Mouse (Mus musculus) limb, embryonic 10.5 days (tissue): Measurements from ENCODE around the gene Srf. TPM values are rescaled to one million over a fixed set of nuclear protein-coding genes. Genes with fewer than 3 reads are reported as not detected.

ENCODE experiments used
- DNase-seq: peaks from one replicate; pipeline ENCODE4 v3.0.0-alpha.2; 2017; ENCODE audit warnings: low spot score
- H3K27ac ChIP-seq: fragments of 300-500 bp; sonication (generic); 2 replicates; pipeline ENCODE4 v1.5.1; 2016; ENCODE audit warnings: mild to moderate bottlenecking
- H3K27me3 ChIP-seq: fragments of 300-500 bp; sonication (generic); 2 replicates; pipeline ENCODE4 v1.6.1; 2016; ENCODE audit warnings: low read depth, mild to moderate bottlenecking; ENCODE audit not compliant: poor library complexity, severe bottlenecking
- H3K36me3 ChIP-seq: fragments of 300-500 bp; sonication (generic); 2 replicates; pipeline ENCODE4 v1.6.1; 2016; ENCODE audit warnings: mild to moderate bottlenecking, moderate library complexity
- H3K4me1 ChIP-seq: fragments of 300-500 bp; sonication (generic); 2 replicates; pipeline ENCODE4 v1.6.1; 2016
- H3K4me3 ChIP-seq: fragments of 300-500 bp; sonication (generic); 2 replicates; pipeline ENCODE4 v1.5.1; 2016; ENCODE audit warnings: mild to moderate bottlenecking, moderate library complexity
- H3K9me3 ChIP-seq: fragments of 300-500 bp; sonication (generic); replicated peaks from 2 replicates; pipeline ENCODE4 v1.6.1; 2016; ENCODE audit warnings: mild to moderate bottlenecking
- WGBS: fragments of 180-500 bp; shearing (Covaris S2); methylation state at CpG from one replicate; pipeline ENCODE4 v1.1.7; 2016; 5-methylcytosine and 5-hydroxymethylcytosine counted together
- polyA plus RNA-seq: library from polyadenylated mRNA; unstranded; fragments of >200 nt; fragmentation: Nextera tagmentation; extraction: Ambion mirVana; gene quantifications from 2 replicates; pipeline ENCODE4 v1.2.1, GENCODE M21; 2016

Srf gene
- polyA plus RNA-seq, 1 experiment from 2014 or later: 8.3 TPM

DNA sequence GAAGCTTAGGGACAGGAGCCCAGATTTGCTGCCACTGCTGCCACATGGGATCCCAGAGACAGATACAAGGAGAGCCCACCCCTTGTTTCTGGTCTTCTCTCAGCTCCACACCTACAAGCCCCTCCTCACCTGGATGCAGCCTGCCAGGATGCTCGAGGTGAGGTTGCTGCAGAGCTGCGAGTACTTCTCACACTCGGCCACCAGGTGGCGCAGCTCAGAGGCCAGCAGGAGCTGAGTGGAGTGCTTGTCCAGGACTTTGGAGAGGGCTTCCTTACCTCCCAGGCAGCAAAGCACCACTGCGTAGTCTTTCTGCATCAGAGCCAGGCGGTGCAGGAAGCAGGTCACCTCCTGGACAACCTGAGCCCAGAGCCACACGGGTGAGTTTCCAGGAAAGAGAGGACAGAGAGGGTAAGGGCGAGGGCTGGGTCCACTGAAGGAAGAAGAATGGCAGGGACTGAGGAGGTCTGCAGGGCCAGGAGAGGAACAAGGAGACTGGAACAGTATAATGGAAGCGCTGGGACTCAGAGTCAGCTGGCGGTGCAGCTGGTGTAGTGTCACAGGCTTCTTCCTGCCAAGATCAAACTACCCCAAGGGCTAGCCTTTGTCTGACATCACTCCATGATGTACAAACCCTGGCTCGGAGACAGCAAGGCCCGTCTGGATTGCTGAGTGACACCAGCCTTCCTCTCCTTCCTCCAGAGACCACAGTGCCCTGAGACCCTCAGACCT, 30.2 kb downstream of the Srf start:
- Histone ChIP-seq H3K4me1 (peaks cover 16% of the 10 kb centered on the region), H3K27ac (no peak overlapping the region), H3K36me3 (no peaks in the 10 kb centered on the region), H3K27me3 (peaks cover 26% of the 10 kb centered on the region), H3K4me3 (no peak overlapping the region), H3K9me3 (no peaks in the 10 kb centered on the region)
- WGBS: 44% methylated on average over 12 of the region's 12 CpGs
- DNase-seq: peak; percentile 93

DNA sequence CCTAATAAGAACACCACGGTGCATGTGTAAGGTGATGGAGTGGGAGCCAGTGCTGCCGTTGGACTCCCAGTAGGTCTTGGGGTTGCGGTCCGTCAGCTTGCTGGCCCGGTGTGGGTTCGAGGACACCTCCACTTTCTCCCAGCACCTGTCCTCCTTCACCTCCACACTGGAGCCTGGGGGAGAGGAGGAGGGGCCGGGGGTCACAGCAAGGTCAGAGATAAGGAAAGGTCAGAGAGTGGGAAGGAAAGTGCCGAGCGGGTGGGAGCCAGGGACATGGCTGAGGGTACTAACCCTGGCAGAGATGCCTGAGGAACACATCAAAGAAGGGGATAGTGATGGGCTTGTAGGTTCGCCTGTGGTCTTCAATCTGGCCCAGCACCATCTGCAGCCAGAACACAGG, 30.9 kb downstream of the Srf start:
- H3K4me1 ChIP-seq: peaks cover 23% of the 10 kb centered on the region
- no peak for DNase-seq
- WGBS: 78% methylated on average over 10 of the region's 10 CpGs
- H3K27ac ChIP-seq: no peak overlapping the region
- H3K9me3 ChIP-seq: no peaks in the 10 kb centered on the region
- no peak overlapping the region for H3K4me3 ChIP-seq
- no peaks in the 10 kb centered on the region for H3K36me3 ChIP-seq
- peaks cover 33% of the 10 kb centered on the region for H3K27me3 ChIP-seq

DNA sequence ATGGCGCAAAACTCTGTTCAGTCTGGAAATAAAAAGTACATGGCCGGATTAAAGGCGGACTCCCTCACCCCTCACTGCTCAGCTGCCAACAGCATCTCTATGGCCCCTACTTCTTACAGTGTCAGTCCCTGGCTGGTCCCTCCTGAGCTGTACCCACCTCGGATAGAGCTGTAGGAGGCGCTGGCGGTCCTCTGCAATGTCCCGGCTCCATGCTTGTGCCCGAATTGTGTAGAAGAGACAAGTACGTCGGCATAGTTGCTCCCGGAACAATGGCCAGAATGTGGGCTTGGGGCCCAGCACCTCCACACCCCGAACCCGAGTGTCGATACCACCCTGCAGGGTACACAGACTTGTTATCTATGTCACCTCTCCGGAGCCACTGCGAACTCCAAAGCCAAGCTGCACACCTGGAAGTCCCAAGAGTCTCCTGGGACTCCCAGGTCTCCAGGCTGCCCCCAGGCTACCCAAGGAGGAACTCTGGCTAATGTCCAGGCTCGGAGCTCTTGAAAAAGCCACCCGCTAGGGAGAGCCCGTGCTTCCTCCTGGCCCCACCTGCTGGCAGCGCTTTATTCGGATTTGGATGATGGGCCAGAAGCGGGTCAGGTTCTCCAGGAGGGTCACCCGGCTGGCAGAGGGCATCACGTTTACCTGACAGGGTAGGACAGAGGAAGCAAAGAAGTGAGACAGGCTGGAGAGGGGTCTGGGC, 33.9 kb downstream of the Srf start:
- Histone ChIP-seq H3K27me3 (peaks cover 46% of the 10 kb centered on the region), H3K27ac (no peak overlapping the region), H3K4me1 (peaks cover 29% of the 10 kb centered on the region), H3K9me3 (no peaks in the 10 kb centered on the region), H3K36me3 (no peaks in the 10 kb centered on the region), H3K4me3 (no peak overlapping the region)
- DNase-seq: no peak
- WGBS: 36% methylated on average over 24 of the region's 24 CpGs

DNA sequence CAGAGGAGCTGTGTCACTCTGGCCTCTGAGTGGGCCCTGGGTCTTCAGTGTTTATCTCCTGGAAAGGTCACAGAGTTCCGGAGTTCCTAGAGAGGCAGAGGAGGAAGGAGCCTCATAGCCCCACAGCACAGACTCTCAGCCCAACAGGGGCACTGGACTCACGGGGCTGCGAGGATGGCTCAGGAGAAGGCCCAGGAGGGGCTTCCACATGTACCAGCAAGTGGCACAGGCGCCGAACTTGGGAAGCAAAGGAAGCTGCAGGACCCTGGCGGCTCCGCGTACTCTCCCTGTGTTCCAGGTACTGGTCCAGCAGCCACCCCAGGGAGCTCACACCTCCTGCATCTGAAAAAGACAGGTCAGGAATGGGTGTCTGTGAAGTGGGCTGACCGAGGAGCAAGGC, 34.8 kb downstream of the Srf start:
- peak overlapping the region; percentile 41; the same call in 1 of the 2 replicates for H3K4me3 ChIP-seq
- peaks cover 46% of the 10 kb centered on the region for H3K27me3 ChIP-seq
- H3K36me3 ChIP-seq: no peaks in the 10 kb centered on the region
- peaks cover 25% of the 10 kb centered on the region for H3K4me1 ChIP-seq
- 78% methylated on average over 9 of the region's 9 CpGs for WGBS
- no peaks in the 10 kb centered on the region for H3K9me3 ChIP-seq
- no peak for DNase-seq
- peak overlapping the region; percentile 59; the same call in 1 of the 2 replicates for H3K27ac ChIP-seq

DNA sequence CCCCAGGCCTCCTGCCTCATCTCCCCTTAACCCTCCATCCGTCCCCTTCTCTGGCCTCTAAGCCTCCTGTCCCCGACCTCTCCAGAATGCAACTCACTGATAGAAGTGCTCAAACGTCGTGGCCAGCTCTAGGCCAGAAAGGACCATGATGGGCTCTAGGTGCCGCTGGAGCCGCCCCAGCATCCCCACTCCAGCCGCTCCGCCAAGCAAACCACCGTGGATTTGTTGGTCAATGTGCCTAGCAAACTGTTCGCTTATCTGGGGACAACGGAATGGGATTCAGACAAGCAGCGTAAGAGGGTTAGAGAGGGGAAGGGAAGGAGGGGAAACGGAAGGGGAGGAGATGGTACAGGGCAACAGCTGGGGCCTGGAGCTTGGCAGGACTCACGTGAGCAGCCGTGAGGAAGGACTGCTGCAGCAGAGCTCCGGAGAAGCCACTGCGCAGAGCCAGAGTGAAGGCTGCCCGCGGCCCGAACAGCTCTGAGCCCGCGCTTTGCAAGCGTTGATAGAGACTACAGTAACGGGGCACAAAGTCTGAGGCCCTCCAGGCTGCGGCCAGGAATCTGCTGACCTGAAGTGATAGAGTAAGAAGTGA, 35.5 kb downstream of the Srf start:
- Histone ChIP-seq H3K9me3 (no peaks in the 10 kb centered on the region), H3K4me3 (peak overlapping the region; percentile 41), H3K27me3 (peaks cover 46% of the 10 kb centered on the region), H3K36me3 (no peaks in the 10 kb centered on the region), H3K27ac (peak overlapping the region; percentile 59), H3K4me1 (peaks cover 24% of the 10 kb centered on the region)
- no peak for DNase-seq
- 47% methylated on average over 25 of the region's 25 CpGs for WGBS

DNA sequence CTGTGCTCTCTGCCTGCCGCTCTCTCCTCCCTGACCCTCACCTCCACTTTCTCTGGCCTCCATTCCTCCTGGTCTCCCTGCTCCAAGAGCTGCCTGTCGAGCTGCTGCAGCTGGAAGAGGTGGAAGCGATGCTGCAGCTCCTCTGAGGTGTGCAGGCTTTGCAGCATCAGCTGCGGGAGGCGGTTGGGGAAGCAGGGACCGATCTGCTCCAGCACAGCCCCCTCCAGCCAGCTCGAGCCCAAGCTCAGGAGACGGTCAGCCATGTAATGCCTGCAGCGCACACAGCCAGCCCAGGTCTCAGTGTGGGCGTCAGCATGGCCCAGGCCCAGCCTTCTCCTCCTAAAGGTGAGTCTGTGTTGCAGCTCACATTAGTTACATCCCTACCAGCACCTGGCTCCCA, 36.0 kb downstream of the Srf start:
- WGBS: 67% methylated on average over 10 of the region's 10 CpGs
- peaks cover 46% of the 10 kb centered on the region for H3K27me3 ChIP-seq
- H3K27ac ChIP-seq: peak overlapping the region; percentile 59
- no peaks in the 10 kb centered on the region for H3K36me3 ChIP-seq
- H3K4me1 ChIP-seq: peaks cover 21% of the 10 kb centered on the region
- H3K4me3 ChIP-seq: peak overlapping the region; percentile 41
- no peaks in the 10 kb centered on the region for H3K9me3 ChIP-seq
- no peak for DNase-seq

DNA sequence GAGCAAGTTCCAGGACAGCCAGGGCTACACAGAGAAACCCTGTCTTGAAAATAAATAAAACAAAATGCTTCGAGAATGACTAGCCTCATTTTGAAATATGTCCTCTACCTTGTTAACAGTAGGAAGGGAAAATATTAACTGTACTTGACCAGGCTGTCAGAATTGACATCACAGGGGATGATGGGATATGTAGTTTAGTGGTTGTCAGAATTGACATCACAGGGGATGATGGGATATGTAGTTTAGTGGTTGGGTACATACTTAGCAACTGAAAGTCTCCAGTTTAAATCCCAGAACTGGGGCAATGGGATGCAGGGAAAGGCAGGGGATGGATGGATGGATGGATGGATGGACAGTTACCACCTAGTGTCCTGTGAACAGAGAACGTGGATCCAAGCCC, 42.6 kb downstream of the Srf start:
- 69% methylated on average over 2 of the region's 2 CpGs for WGBS

DNA sequence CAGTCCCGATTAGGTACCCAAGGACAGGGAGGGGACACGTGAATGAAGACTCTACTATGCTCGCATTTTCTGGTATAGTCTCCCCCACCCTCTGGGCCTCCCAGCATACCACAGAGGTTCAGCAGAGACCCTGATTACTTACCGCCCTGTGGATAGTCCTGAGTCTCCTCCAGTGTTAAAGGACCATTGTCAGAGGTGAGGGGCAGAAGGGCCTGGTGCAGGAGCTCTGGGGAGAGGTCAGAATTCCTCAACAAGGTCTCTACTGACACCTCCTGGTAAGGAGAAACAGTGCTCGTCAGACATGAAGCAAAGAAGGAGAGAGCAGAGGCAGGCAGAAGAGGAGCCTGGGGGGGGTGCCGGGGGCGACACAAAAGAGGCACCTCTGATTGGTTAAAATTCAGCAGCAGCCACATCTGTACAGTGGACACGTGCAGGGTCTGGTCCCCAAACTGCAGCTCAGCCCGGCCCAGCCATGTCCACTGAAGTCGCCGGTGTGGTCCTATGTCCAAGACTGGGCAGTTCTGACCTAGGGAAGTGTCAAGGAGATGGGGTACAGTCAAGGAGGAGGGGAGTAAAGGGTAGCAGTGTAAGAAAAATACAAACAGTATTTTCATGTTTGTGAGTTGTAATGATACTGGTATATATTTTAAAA, 44.8 kb downstream of the Srf start:
- Histone ChIP-seq H3K27me3 (no peaks in the 10 kb centered on the region), H3K36me3 (no peaks in the 10 kb centered on the region), H3K27ac (no peak overlapping the region), H3K9me3 (no peaks in the 10 kb centered on the region), H3K4me3 (no peak overlapping the region), H3K4me1 (0 out of 2 replicates have a peak, but pooled peaks cover 4% of the 10 kb centered on the region)
- 52% methylated on average over 11 of the region's 11 CpGs for WGBS
- no peak for DNase-seq

More for the DNA sequence above, 42.6 kb downstream of the Srf start:
- Histone ChIP-seq H3K4me3 (no peak overlapping the region), H3K27ac (no peak overlapping the region), H3K27me3 (no peaks in the 10 kb centered on the region), H3K36me3 (no peaks in the 10 kb centered on the region), H3K9me3 (no peaks in the 10 kb centered on the region), H3K4me1 (0 out of 2 replicates have a peak, but pooled peaks cover under 1% of the 10 kb centered on the region)
- DNase-seq: no peak

DNA sequence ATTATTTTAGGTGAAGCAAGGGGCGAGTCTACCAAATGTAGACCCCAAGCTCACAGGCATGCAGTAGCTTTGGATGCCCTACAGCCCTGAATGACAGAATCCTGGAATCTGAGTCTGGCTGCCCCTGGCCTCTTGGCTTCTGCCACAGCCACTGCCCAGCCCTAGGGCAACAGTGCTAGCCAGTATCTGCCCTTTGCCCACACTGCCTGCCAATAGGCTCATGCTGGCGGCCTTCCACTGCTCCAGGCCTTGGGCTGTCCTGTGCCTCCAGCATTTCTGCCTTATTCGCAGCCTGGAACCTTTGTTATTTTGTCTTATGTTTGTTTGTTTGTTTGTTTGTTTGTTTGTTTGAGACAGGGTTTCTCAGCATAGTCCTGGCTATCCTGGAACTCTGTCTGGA, 50.4 kb downstream of the Srf start:
- Histone ChIP-seq H3K27me3 (no peaks in the 10 kb centered on the region), H3K36me3 (peaks cover 17% of the 10 kb centered on the region), H3K27ac (no peak overlapping the region), H3K4me1 (peaks cover 13% of the 10 kb centered on the region; the same call in 1 of the 2 replicates), H3K9me3 (no peaks in the 10 kb centered on the region), H3K4me3 (no peak overlapping the region)
- no peak for DNase-seq
- 83% methylated on average over 3 of the region's 3 CpGs for WGBS

DNA sequence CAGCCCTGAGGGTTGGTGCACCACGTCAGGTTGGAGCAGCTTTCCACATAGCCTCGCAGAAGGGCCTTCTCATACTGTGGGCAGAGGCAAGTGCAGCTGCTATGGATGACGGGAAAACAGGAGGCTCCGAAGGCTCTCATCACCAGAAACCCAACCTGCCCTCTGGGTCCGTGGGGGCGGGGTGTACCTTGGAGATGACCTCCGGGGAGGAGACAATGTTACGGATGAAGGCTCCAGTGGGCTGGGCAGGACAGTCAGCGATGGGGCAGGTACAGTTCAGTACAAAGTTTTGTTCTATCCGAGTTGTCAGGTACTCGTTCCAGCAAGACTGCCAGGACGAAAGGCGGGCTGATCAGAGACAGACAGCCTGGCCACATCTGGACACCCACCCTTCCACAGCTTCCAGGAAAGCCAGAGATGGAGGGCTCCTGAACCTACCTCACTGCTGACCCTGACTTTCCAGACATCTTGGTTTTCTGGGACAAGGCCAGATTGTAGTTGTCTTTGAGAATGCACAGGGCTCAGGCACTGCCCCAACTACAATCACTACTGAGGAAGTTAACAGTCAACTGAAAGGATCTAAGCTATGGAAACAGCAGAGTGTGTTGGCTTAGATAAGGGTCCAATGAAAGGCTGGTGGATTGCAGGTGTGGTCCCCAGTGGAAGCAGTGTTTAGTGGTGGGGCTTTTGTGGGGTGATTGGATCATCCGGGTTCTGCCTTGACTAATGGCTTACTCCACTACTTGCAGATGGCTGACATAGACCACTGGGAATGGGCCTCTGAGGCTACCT, 51.9 kb downstream of the Srf start:
- H3K36me3 ChIP-seq: peaks cover 32% of the 10 kb centered on the region
- no peaks in the 10 kb centered on the region for H3K9me3 ChIP-seq
- H3K27ac ChIP-seq: no peak overlapping the region
- WGBS: 83% methylated on average over 14 of the region's 14 CpGs
- H3K4me1 ChIP-seq: peaks cover 13% of the 10 kb centered on the region; the same call in 1 of the 2 replicates
- DNase-seq: no peak
- H3K27me3 ChIP-seq: no peaks in the 10 kb centered on the region
- H3K4me3 ChIP-seq: no peak overlapping the region

DNA sequence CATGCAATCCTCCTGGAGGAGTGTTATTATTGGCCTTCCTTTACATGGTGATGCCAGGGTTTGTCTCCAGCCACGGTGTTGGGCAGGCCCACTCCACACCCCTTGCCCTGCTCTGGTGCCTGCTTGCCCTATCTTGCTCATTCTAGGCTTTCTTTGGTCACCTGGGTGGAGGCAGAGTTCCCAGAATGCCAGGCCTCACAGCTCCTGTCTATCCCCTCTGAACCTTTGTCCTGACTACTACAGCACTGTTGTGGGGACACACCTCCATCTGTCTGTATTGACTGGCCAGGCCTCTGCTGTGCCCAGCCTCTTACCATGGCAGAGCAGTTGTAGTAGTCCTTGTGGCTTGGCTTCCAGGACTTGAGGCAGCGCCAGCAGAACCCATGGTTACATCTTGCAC, 53.2 kb downstream of the Srf start:
- Histone ChIP-seq H3K27me3 (no peaks in the 10 kb centered on the region), H3K4me3 (no peak overlapping the region), H3K36me3 (peaks cover 41% of the 10 kb centered on the region), H3K27ac (no peak overlapping the region), H3K9me3 (no peaks in the 10 kb centered on the region), H3K4me1 (peaks cover 15% of the 10 kb centered on the region)
- no peak for DNase-seq
- 89% methylated on average over 2 of the region's 2 CpGs for WGBS
